Mouse (Mus musculus) neural tube, embryonic 11.5 days (tissue): ENCODE data around the gene Prc1. TPM values are rescaled to one million over a fixed set of nuclear protein-coding genes. Genes with fewer than 3 reads are reported as not detected.

ENCODE experiments used
- ATAC-seq: fragments of 200-750 bp; cut with Nextera tagmentation; 2 replicates; pipeline ENCODE4 v1.8.0; 2017; ENCODE audit warnings: moderate number of reproducible peaks, mild to moderate bottlenecking, moderate TSS enrichment, moderate library complexity; ENCODE audit not compliant: insufficient read depth, low FRiP score, low TSS enrichment
- DNase-seq: peaks from one replicate; pipeline ENCODE4 v3.0.0-alpha.2; 2015; ENCODE audit warnings: low spot score
- H3K27ac ChIP-seq: fragments of 300-500 bp; sonication (generic); 2 replicates; pipeline ENCODE4 v1.5.1; 2014; ENCODE audit warnings: low read depth, mild to moderate bottlenecking, low read length
- H3K27me3 ChIP-seq: fragments of 300-500 bp; sonication (generic); 2 replicates; pipeline ENCODE4 v1.6.1; 2014; ENCODE audit warnings: mild to moderate bottlenecking, low read length, mixed read lengths; ENCODE audit not compliant: control insufficient read depth, insufficient read depth
- H3K36me3 ChIP-seq: fragments of 300-500 bp; sonication (generic); 2 replicates; pipeline ENCODE4 v1.6.1; 2014; ENCODE audit warnings: mild to moderate bottlenecking, low read length, moderate library complexity, mixed read lengths; ENCODE audit not compliant: control insufficient read depth, insufficient read depth
- H3K4me1 ChIP-seq: fragments of 300-500 bp; sonication (generic); 2 replicates; pipeline ENCODE4 v1.6.1; 2014; ENCODE audit warnings: low read length, mixed read lengths; ENCODE audit not compliant: control insufficient read depth, insufficient read depth
- H3K4me2 ChIP-seq: fragments of 300-500 bp; sonication (generic); 2 replicates; pipeline ENCODE4 v1.6.1; 2014; ENCODE audit warnings: low read depth, mild to moderate bottlenecking, moderate library complexity
- H3K4me3 ChIP-seq: fragments of 300-500 bp; sonication (generic); 2 replicates; pipeline ENCODE4 v1.5.1; 2014; ENCODE audit warnings: low read depth, low read length
- H3K9ac ChIP-seq: fragments of 300-500 bp; sonication (generic); 2 replicates; pipeline ENCODE4 v1.6.1; 2014; ENCODE audit warnings: mild to moderate bottlenecking, low read length
- H3K9me3 ChIP-seq: fragments of 300-500 bp; sonication (generic); 2 replicates; pipeline ENCODE4 v1.6.1; 2016; ENCODE audit warnings: low read length; ENCODE audit not compliant: control insufficient read depth
- WGBS: fragments of 180-500 bp; shearing (Covaris S2); extraction: QIAGEN DNeasy Blood & Tissue Kit; methylation state at CpG from one replicate; pipeline ENCODE4 v1.1.7; 2014; 5-methylcytosine and 5-hydroxymethylcytosine counted together
- polyA plus RNA-seq: library from polyadenylated mRNA; unstranded; fragments of >200 nt; fragmentation: Nextera tagmentation; extraction: Ambion mirVana; gene quantifications from 2 replicates; pipeline ENCODE4 v1.2.1, GENCODE M21; 2014

Prc1 gene
- polyA plus RNA-seq, 1 experiment from 2014 or later: 183 TPM

DNA sequence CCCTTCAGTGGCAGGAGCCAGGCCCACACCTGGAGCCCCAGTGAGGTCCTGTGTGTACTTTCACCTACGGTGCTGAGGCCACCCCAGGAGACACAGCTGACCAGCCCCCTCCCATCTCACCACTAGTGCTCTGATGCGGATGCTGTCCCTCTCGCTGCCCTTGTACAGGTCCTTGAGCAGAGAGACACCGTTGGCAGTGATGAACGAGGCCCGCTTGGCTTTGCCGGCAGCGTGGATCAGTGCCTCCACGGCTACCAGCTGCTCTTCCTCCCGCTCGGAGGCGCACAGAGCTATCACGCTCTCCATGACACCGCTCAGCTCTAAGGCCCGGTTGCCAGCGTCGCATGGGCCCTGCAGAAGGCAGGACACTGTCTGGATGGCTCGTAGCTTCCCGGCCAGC lies 37.2 kb downstream of the Prc1 start:
- no peak overlapping the region for H3K27ac ChIP-seq
- peaks cover 51% of the 10 kb centered on the region for H3K36me3 ChIP-seq
- ATAC-seq: no peak
- H3K9ac ChIP-seq: no peak overlapping the region
- whole genome bisulfite sequencing: 95% methylated on average over 19 of the region's 19 CpGs
- H3K27me3 ChIP-seq: no peaks in the 10 kb centered on the region
- H3K4me2 ChIP-seq: no peak overlapping the region
- H3K4me3 ChIP-seq: no peak overlapping the region
- DNase-seq: no peak
- H3K4me1 ChIP-seq: no peaks in the 10 kb centered on the region
- no peaks in the 10 kb centered on the region for H3K9me3 ChIP-seq

DNA sequence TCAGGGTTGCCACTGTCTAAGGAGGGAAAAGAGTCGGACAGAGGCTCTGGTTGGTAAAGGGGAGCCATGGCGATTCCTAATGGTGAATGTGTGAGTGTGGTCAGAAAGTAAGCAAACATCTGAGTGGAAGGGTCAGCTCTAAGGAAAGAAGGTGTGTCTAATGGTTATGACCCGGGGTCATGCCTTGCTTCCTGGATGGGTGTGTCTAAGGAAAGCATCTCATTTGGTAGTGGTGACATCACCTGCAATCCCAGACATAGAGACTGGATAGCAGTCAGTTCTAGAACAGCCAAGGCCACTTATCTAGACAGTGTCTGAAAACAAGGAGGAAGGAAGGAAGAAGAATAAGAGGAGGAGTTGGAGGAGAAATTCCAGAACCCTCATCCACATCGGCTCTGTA lies 40.6 kb downstream of the Prc1 start:
- H3K4me2 ChIP-seq: no peak overlapping the region
- no peak for DNase-seq
- H3K27me3 ChIP-seq: no peaks in the 10 kb centered on the region
- 90% methylated on average over 4 of the region's 4 CpGs for WGBS
- H3K4me1 ChIP-seq: peaks cover 6% of the 10 kb centered on the region
- no peak overlapping the region for H3K4me3 ChIP-seq
- H3K9ac ChIP-seq: no peak overlapping the region
- ATAC-seq: no peak
- H3K36me3 ChIP-seq: peaks cover 41% of the 10 kb centered on the region
- H3K27ac ChIP-seq: no peak overlapping the region
- H3K9me3 ChIP-seq: no peaks in the 10 kb centered on the region

DNA sequence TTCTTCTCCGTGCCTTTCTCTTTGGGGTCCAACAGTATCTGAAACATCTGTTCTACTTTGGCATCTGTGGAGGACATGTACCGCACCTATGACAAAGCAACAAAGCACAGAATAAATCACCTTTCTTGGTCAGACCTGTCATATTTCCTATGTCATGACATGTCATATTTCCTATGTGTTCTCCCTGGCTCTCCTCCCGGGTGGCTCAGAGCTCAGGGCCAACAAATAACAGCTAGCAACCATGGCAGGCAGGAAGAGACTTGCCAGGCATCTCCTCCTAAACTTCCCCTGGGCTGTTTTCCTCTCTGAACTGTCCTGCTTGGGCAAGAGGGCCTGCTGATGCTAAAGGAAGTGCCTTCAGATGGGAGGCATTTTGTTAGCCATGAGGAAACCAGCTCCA lies 42.7 kb downstream of the Prc1 start:
- Histone ChIP-seq H3K4me2 (no peak overlapping the region), H3K9me3 (no peaks in the 10 kb centered on the region), H3K27ac (no peak overlapping the region), H3K27me3 (no peaks in the 10 kb centered on the region), H3K36me3 (peaks cover 35% of the 10 kb centered on the region), H3K9ac (no peak overlapping the region), H3K4me3 (no peak overlapping the region), H3K4me1 (peaks cover 8% of the 10 kb centered on the region)
- DNase-seq (no peak), ATAC-seq (no peak)
- 93% methylated on average over 3 of the region's 3 CpGs for WGBS

DNA sequence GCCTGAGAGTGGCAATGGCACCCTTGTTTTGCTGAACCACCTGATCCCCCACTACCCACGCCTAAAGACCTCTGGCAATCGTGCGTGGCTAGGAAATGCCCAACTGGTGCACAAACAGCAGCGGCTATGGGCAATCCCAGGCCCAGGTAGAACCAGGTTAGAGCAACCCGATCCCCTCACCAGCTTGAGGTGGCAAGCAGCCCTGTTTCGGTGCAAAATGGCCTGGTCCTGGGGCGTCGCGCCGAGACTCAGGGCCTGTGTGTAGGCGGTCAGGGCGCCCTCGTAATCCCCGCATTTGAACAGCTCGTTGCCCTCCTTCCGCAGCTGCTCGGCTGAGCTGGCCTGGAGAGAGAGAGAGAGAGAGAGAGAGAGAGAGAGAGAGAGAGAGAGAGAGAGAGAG lies 45.1 kb downstream of the Prc1 start:
- Histone ChIP-seq H3K9ac (peak overlapping the region; percentile 69), H3K4me2 (peak overlapping the region; percentile 87), H3K4me1 (peaks cover 15% of the 10 kb centered on the region), H3K36me3 (peaks cover 19% of the 10 kb centered on the region), H3K9me3 (no peaks in the 10 kb centered on the region), H3K4me3 (peak overlapping the region; percentile 59), H3K27me3 (no peaks in the 10 kb centered on the region), H3K27ac (peak overlapping the region; percentile 34; the same call in 1 of the 2 replicates)
- DNase-seq (peak; percentile 30), ATAC-seq (no peak)
- WGBS: 10% methylated on average over 15 of the region's 17 CpGs

DNA sequence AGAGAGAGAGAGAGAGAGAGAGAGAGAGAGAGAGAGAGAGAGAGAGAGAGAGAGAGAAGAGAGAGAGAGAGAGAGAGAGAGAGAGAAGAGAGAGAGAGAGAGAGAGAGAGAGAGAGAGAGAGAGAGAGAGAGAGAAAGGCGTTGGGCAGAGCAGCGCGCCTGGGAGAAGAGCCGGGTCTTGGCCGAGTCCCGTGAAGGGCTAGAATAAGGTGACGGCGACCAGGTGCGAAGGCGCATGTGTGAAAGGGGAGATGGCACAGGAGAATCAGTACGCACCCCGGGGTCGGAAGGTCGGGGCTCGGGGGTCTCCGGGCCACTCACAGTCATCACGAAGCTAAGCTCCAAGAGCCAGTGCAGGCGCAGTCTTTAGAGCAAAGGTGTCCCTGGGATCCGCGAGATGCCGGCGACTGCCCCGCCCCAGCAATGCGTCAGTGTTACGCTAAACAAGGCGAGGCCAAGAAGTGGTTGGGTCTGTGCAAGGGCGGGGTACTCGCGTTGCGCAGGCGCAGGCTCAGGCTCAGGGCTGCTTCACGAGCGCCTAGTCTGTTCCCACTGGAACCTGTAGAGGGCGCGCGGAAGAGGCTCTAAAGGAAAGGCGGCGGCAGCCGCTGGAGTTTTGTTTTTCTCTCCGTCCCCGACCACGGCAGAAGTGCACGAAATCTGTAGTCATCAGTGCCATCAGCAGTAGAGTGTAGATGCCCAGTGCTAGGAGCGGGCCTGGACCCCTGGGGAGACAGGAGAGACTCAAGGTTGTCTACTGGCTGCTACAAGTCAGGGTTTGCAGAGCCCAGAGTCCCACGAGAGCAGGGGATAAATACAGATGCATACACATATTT lies 45.8 kb downstream of the Prc1 start:
- Histone ChIP-seq H3K4me1 (peaks cover 15% of the 10 kb centered on the region), H3K27ac (peak overlapping the region; percentile 82), H3K9me3 (no peaks in the 10 kb centered on the region), H3K36me3 (peaks cover 14% of the 10 kb centered on the region), H3K9ac (peak overlapping the region; percentile 72), H3K27me3 (no peaks in the 10 kb centered on the region), H3K4me3 (peak overlapping the region; percentile 59), H3K4me2 (peak overlapping the region; percentile 87)
- DNase-seq: peak; percentile 96
- ATAC-seq: peak; percentile 91
- WGBS: under 1% methylated on average over 45 of the region's 45 CpGs

DNA sequence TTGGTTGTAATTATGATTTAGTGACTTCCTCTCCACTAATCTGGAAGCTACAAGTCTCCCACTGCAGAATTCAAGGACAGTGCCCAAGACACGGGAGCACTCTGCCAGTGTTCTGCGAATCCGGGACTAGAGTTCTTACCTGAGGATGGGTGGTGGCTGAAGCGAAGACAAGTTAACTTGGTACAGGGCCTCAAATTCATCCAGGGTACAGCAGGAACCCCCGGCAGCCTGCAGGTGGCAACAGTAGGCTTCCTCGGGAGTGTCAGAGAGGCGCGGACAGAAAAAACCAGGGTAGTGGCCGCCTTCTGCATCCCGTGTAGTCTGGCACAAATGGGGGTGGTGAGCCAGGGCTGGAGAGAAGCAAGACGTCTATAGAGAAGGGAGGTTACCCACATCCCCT lies 46.5 kb downstream of the Prc1 start, which contains the start of gene Unc45a:
Gene Unc45a, minus strand, starts transcription at position 213 of the 400 bp plus-strand sequence.
- Histone ChIP-seq H3K9ac (peak within 1 kb of the TSS; percentile 72), H3K27ac (peak within 1 kb of the TSS; percentile 82), H3K36me3 (peaks cover 12% of the 10 kb centered on the region), H3K27me3 (no peaks in the 10 kb centered on the region), H3K4me3 (peak within 1 kb of the TSS; percentile 59), H3K4me2 (peak within 1 kb of the TSS; percentile 87), H3K4me1 (peaks cover 15% of the 10 kb centered on the region), H3K9me3 (no peaks in the 10 kb centered on the region)
- WGBS: 4% methylated on average over 11 of the region's 11 CpGs
- peak; percentile 78 for DNase-seq
- peak; percentile 48; the same call in 1 of the 2 replicates for ATAC-seq

DNA sequence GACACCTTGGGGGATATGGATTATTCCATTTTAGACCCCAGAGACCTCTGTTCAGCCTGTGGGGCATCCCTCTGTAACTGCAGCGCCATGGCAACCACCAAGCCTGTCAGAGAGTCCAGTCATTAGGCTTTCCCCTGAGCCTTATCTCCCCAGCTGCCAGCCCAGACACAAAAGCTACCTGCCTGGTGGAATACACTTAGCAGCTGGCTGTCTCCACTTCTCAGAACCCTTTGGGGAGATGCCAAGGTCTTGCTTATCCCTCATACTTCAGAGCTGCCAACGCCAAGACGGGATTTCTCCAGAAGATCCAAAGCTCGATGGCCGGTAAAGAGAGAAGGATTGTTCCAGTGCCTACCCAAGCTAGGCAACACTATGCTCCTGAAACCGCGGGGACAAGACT lies 47.5 kb downstream of the Prc1 start:
- WGBS: 75% methylated on average over 7 of the region's 7 CpGs
- ATAC-seq (no peak), DNase-seq (no peak)
- Histone ChIP-seq H3K4me2 (no peak overlapping the region), H3K4me1 (peaks cover 15% of the 10 kb centered on the region), H3K27ac (no peak overlapping the region), H3K9ac (no peak overlapping the region), H3K27me3 (no peaks in the 10 kb centered on the region), H3K4me3 (no peak overlapping the region), H3K36me3 (peaks cover 3% of the 10 kb centered on the region), H3K9me3 (no peaks in the 10 kb centered on the region)

DNA sequence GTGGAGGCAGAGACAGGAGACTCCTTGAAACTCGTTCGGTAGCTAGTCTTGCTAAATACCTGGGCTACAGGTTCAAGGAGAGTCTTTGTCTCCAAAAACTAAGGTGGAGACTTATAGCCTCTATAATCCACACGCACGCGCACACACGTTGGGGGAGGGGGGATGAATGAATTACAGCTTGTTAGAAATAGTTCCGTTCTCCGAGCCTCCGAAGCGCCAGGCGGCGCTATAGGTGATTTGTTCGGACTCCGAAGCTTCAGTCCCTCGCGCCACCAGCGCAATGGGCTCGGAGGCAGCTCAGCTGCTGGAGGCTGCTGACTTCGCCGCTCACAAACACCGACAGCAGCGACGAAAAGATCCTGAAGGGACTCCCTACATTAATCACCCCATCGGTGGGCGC lies 48.6 kb downstream of the Prc1 start, which contains the start of gene Hddc3:
Gene Hddc3, plus strand, starts transcription at position 247 of the 400 bp plus-strand sequence.
- 1% methylated on average over 25 of the region's 25 CpGs for WGBS
- peak; percentile 95 for DNase-seq
- Histone ChIP-seq H3K4me2 (peak within 1 kb of the TSS; percentile 76), H3K27me3 (no peaks in the 10 kb centered on the region), H3K4me1 (peaks cover 15% of the 10 kb centered on the region), H3K36me3 (no peaks in the 10 kb centered on the region), H3K9ac (peak within 1 kb of the TSS; percentile 77), H3K4me3 (peak within 1 kb of the TSS; percentile 47), H3K9me3 (no peaks in the 10 kb centered on the region), H3K27ac (peak within 1 kb of the TSS; percentile 68; the same call in 1 of the 2 replicates)
- ATAC-seq: peak; percentile 39; the same call in 1 of the 2 replicates
